Mouse (Mus musculus) heart, embryonic 13.5 days (tissue): Measurements from ENCODE around the gene 9430097D07Rik. TPM values are rescaled to one million over a fixed set of nuclear protein-coding genes. Genes with fewer than 3 reads are reported as not detected.

Experiments
- ATAC-seq: fragments of 200-750 bp; cut with Nextera tagmentation; 2 replicates; pipeline ENCODE4 v1.8.0; 2017; ENCODE audit warnings: moderate TSS enrichment; ENCODE audit not compliant: insufficient number of reproducible peaks, low FRiP score, low TSS enrichment; ENCODE audit errors: extremely low read depth
- H3K27ac ChIP-seq: fragments of 300-500 bp; sonication (generic); replicated peaks from 2 replicates; pipeline ENCODE4 v1.5.1; 2015; ENCODE audit warnings: moderate library complexity, mild to moderate bottlenecking, inconsistent platforms
- H3K27me3 ChIP-seq: fragments of 300-500 bp; sonication (generic); replicated peaks from 2 replicates; pipeline ENCODE4 v1.6.1; 2015; ENCODE audit warnings: mild to moderate bottlenecking, inconsistent platforms
- H3K36me3 ChIP-seq: fragments of 300-500 bp; sonication (generic); 2 replicates; pipeline ENCODE4 v1.6.1; 2015; ENCODE audit warnings: mild to moderate bottlenecking, inconsistent platforms
- H3K4me1 ChIP-seq: fragments of 300-500 bp; sonication (generic); 2 replicates; pipeline ENCODE4 v1.6.1; 2015; ENCODE audit warnings: inconsistent platforms
- H3K4me2 ChIP-seq: fragments of 300-500 bp; sonication (generic); 2 replicates; pipeline ENCODE4 v1.6.1; 2015; ENCODE audit warnings: inconsistent platforms, mild to moderate bottlenecking, moderate library complexity
- H3K4me3 ChIP-seq: fragments of 300-500 bp; sonication (generic); 2 replicates; pipeline ENCODE4 v1.5.1; 2015; ENCODE audit warnings: moderate library complexity, mild to moderate bottlenecking, inconsistent platforms
- H3K9ac ChIP-seq: fragments of 300-500 bp; sonication (generic); 2 replicates; pipeline ENCODE4 v1.6.1; 2015; ENCODE audit warnings: inconsistent platforms, mild to moderate bottlenecking, moderate library complexity
- H3K9me3 ChIP-seq: fragments of 300-500 bp; sonication (generic); 2 replicates; pipeline ENCODE4 v1.6.1; 2016; ENCODE audit warnings: inconsistent platforms
- WGBS: fragments of 180-500 bp; shearing (Covaris S2); methylation state at CpG from one replicate; pipeline ENCODE4 v1.1.7; 2015; ENCODE audit warnings: mixed read lengths; 5-methylcytosine and 5-hydroxymethylcytosine counted together
- polyA plus RNA-seq: library from polyadenylated mRNA; unstranded; fragments of >200 nt; fragmentation: Nextera tagmentation; extraction: Ambion mirVana; gene quantifications from 2 replicates; pipeline ENCODE4 v1.2.1, GENCODE M21; 2015

9430097D07Rik gene
- polyA plus RNA-seq, 1 experiment from 2014 or later, result 0.21 TPM

- H3K4me2 ChIP-seq, result no peak overlapping the region
- 36% methylated on average over 26 of the region's 30 CpGs for WGBS
- H3K27ac ChIP-seq, result no peak overlapping the region
- 0 out of 2 replicates have a peak overlapping the region, but pooled peaks have one; percentile 40 for H3K9ac ChIP-seq
- H3K9me3 ChIP-seq, result no peaks in the 10 kb centered on the region
- peaks cover 2% of the 10 kb centered on the region for H3K36me3 ChIP-seq
- peaks cover 19% of the 10 kb centered on the region for H3K4me1 ChIP-seq
- peaks cover 72% of the 10 kb centered on the region for H3K27me3 ChIP-seq
- no peak for ATAC-seq
- no peak overlapping the region for H3K4me3 ChIP-seq
Measured at GRCm38 (mm10) chr2:32578146-32579046, 2.9 kb upstream of the 9430097D07Rik start.

- Histone ChIP-seq H3K4me3 (no peak overlapping the region), H3K4me2 (no peak overlapping the region), H3K27me3 (peaks cover 64% of the 10 kb centered on the region), H3K4me1 (peaks cover 21% of the 10 kb centered on the region), H3K9ac (no peak overlapping the region), H3K36me3 (peaks cover 16% of the 10 kb centered on the region), H3K27ac (no peak overlapping the region), H3K9me3 (no peaks in the 10 kb centered on the region)
- no peak for ATAC-seq
- WGBS, result 83% methylated on average over 9 of the region's 9 CpGs
Measured at GRCm38 (mm10) chr2:32576532-32576931, 1.0 kb upstream of the 9430097D07Rik start.

GRCm38 (mm10) chr2:32574901-32575585 lies 441 bp downstream of the 9430097D07Rik start:
- WGBS, result 3% methylated on average over 26 of the region's 26 CpGs
- H3K27ac ChIP-seq, result no peak overlapping the region
- peak overlapping the region; percentile 44 for H3K4me3 ChIP-seq
- no peak for ATAC-seq
- peaks cover 16% of the 10 kb centered on the region for H3K36me3 ChIP-seq
- H3K27me3 ChIP-seq, result peaks cover 50% of the 10 kb centered on the region
- H3K4me2 ChIP-seq, result peak overlapping the region; percentile 72
- no peaks in the 10 kb centered on the region for H3K9me3 ChIP-seq
- peak overlapping the region; percentile 66 for H3K9ac ChIP-seq
- peaks cover 29% of the 10 kb centered on the region for H3K4me1 ChIP-seq

- peaks cover 29% of the 10 kb centered on the region for H3K4me1 ChIP-seq
- H3K27ac ChIP-seq, result no peak within 1 kb of the TSS
- peaks cover 16% of the 10 kb centered on the region for H3K36me3 ChIP-seq
- no peaks in the 10 kb centered on the region for H3K9me3 ChIP-seq
- 70% methylated on average over 6 of the region's 6 CpGs for WGBS
- H3K9ac ChIP-seq, result peak within 1 kb of the TSS; percentile 66
- peak within 1 kb of the TSS; percentile 72 for H3K4me2 ChIP-seq
- peaks cover 45% of the 10 kb centered on the region for H3K27me3 ChIP-seq
- peak within 1 kb of the TSS; percentile 44 for H3K4me3 ChIP-seq
- ATAC-seq, result no peak
Measured at GRCm38 (mm10) chr2:32574497-32574896, 987 bp downstream of the 9430097D07Rik start, which contains the start of gene Pip5kl1. Gene Pip5kl1, plus strand, starts transcription at chr2:32574797.

- Histone ChIP-seq H3K36me3 (peaks cover 30% of the 10 kb centered on the region), H3K27me3 (peaks cover 22% of the 10 kb centered on the region), H3K4me3 (no peak overlapping the region), H3K27ac (no peak overlapping the region), H3K4me2 (no peak overlapping the region), H3K4me1 (peaks cover 27% of the 10 kb centered on the region), H3K9ac (no peak overlapping the region), H3K9me3 (no peaks in the 10 kb centered on the region)
- no peak for ATAC-seq
- 86% methylated on average over 11 of the region's 11 CpGs for WGBS
Measured at GRCm38 (mm10) chr2:32572196-32572595, 3.3 kb downstream of the 9430097D07Rik start.

GRCm38 (mm10) chr2:32570698-32571494 lies 4.6 kb downstream of the 9430097D07Rik start, which contains the start of gene Dpm2:
Gene Dpm2, plus strand, starts transcription at chr2:32570858.
- Histone ChIP-seq H3K4me3 (peak within 1 kb of the TSS; percentile 81), H3K9me3 (no peaks in the 10 kb centered on the region), H3K27me3 (peaks cover 9% of the 10 kb centered on the region), H3K4me1 (peaks cover 26% of the 10 kb centered on the region), H3K27ac (peak within 1 kb of the TSS; percentile 38), H3K9ac (peak within 1 kb of the TSS; percentile 89), H3K36me3 (peaks cover 40% of the 10 kb centered on the region), H3K4me2 (peak within 1 kb of the TSS; percentile 93)
- peak; percentile 74; the same call in 1 of the 2 replicates for ATAC-seq
- WGBS, result 1% methylated on average over 36 of the region's 36 CpGs

- no peak for ATAC-seq
- H3K27me3 ChIP-seq, result no peaks in the 10 kb centered on the region
- peaks cover 59% of the 10 kb centered on the region for H3K36me3 ChIP-seq
- H3K4me1 ChIP-seq, result peaks cover 16% of the 10 kb centered on the region
- WGBS, result 71% methylated on average over 3 of the region's 3 CpGs
- H3K4me3 ChIP-seq, result no peak overlapping the region
- H3K9me3 ChIP-seq, result no peaks in the 10 kb centered on the region
- H3K27ac ChIP-seq, result no peak overlapping the region
- H3K4me2 ChIP-seq, result no peak overlapping the region
- H3K9ac ChIP-seq, result no peak overlapping the region
Measured at GRCm38 (mm10) chr2:32568941-32569340, 6.5 kb downstream of the 9430097D07Rik start.

GRCm38 (mm10) chr2:32568149-32568548 lies 7.3 kb downstream of the 9430097D07Rik start:
- Histone ChIP-seq H3K27me3 (no peaks in the 10 kb centered on the region), H3K4me2 (no peak overlapping the region), H3K36me3 (peaks cover 62% of the 10 kb centered on the region), H3K9ac (no peak overlapping the region), H3K9me3 (no peaks in the 10 kb centered on the region), H3K4me1 (peaks cover 16% of the 10 kb centered on the region), H3K4me3 (no peak overlapping the region), H3K27ac (no peak overlapping the region)
- WGBS, result 58% methylated on average over 5 of the region's 5 CpGs
- no peak for ATAC-seq

GRCm38 (mm10) chr2:32566536-32567063 lies 8.9 kb downstream of the 9430097D07Rik start:
- Histone ChIP-seq H3K4me2 (no peak overlapping the region), H3K36me3 (peaks cover 60% of the 10 kb centered on the region), H3K9ac (no peak overlapping the region), H3K27me3 (no peaks in the 10 kb centered on the region), H3K4me1 (peaks cover 9% of the 10 kb centered on the region), H3K4me3 (no peak overlapping the region), H3K9me3 (no peaks in the 10 kb centered on the region), H3K27ac (0 out of 2 replicates have a peak overlapping the region, but pooled peaks have one; percentile 37)
- 41% methylated on average over 4 of the region's 4 CpGs for WGBS
- ATAC-seq, result no peak

GRCm38 (mm10) chr2:32559570-32559969 lies 15.9 kb downstream of the 9430097D07Rik start:
- H3K4me3 ChIP-seq, result no peak overlapping the region
- no peaks in the 10 kb centered on the region for H3K9me3 ChIP-seq
- H3K9ac ChIP-seq, result peak overlapping the region; percentile 37
- peaks cover 53% of the 10 kb centered on the region for H3K36me3 ChIP-seq
- ATAC-seq, result no peak
- peaks cover 25% of the 10 kb centered on the region for H3K4me1 ChIP-seq
- H3K27me3 ChIP-seq, result no peaks in the 10 kb centered on the region
- H3K27ac ChIP-seq, result no peak overlapping the region
- no peak overlapping the region for H3K4me2 ChIP-seq
- 62% methylated on average over 5 of the region's 5 CpGs for WGBS
